ENCODE assay signal across 8 mouse cellular contexts in genomic region chr2:32175508-32175907, GRCm38 (mm10). TPM values are rescaled to one million over a fixed set of nuclear protein-coding genes. Genes with fewer than 3 reads are reported as not detected.
DNase-seq lines count a peak whose midpoint lies in the region; ATAC-seq and TF ChIP-seq lines count a peak whose summit lies in the region.
"Had no signal": no experiment of that assay in that cellular context is flagged by ENCODE, and none has a peak within 500 bp of the region (broad histone marks: within the 10 kb centered on the region; RNA-seq: fewer than 3 reads in every experiment).

No protein-coding gene starts in this region.

- 83% methylated on average over 6 of the region's 6 CpGs for WGBS in lung, postnatal 0 days
- WGBS in forebrain, embryonic 16.5 days = 89% methylated on average over 6 of the region's 6 CpGs
- 89% methylated on average over 6 of the region's 6 CpGs for WGBS in limb, embryonic 12.5 days
- 90% methylated on average over 6 of the region's 6 CpGs for WGBS in stomach, postnatal 0 days

- H3K9me3 ChIP-seq in lung, postnatal 0 days (ENCODE audit: low read length) = no peaks in the 10 kb centered on the region
- H3K9me3 ChIP-seq in forebrain, embryonic 16.5 days (ENCODE audit: control insufficient read depth, low read length) = no peaks in the 10 kb centered on the region
- H3K9me3 ChIP-seq in limb, embryonic 12.5 days = no peaks in the 10 kb centered on the region
- H3K9me3 ChIP-seq in stomach, postnatal 0 days (ENCODE audit: control insufficient read depth, low read length) = no peaks in the 10 kb centered on the region

- no peaks in the 10 kb centered on the region for H3K36me3 ChIP-seq in lung, postnatal 0 days (ENCODE audit: insufficient read depth, low read length)
- H3K36me3 ChIP-seq in forebrain, embryonic 16.5 days (ENCODE audit: control insufficient read depth, insufficient read depth) = no peaks in the 10 kb centered on the region
- H3K36me3 ChIP-seq in limb, embryonic 12.5 days = no peaks in the 10 kb centered on the region
- no peaks in the 10 kb centered on the region for H3K36me3 ChIP-seq in stomach, postnatal 0 days (ENCODE audit: control insufficient read depth, insufficient read depth, low read length)

- no peak for TF ChIP-seq EP300 in lung, postnatal 0 days (IDR thresholded peaks at IDR 0.05)
- TF ChIP-seq EP300 in stomach, postnatal 0 days (optimal IDR thresholded peaks at IDR 0.05) = no peak

- H3K4me2 ChIP-seq in lung, postnatal 0 days (replicated peaks; ENCODE audit: low read depth, low read length) = no peak overlapping the region
- no peak overlapping the region for H3K4me2 ChIP-seq in forebrain, embryonic 16.5 days (ENCODE audit: low read length)
- H3K4me2 ChIP-seq in limb, embryonic 12.5 days = no peak overlapping the region
- peak overlapping the region; percentile 8; the same call in 1 of the 2 replicates for H3K4me2 ChIP-seq in stomach, postnatal 0 days (replicated peaks; ENCODE audit: low read depth)

- ATAC-seq in lung, postnatal 0 days = no peak
- no peak for ATAC-seq in forebrain, embryonic 16.5 days
- no peak for ATAC-seq in limb, embryonic 12.5 days (ENCODE audit: insufficient number of reproducible peaks, insufficient read depth, low FRiP score, low TSS enrichment, low read depth)
- ATAC-seq in stomach, postnatal 0 days (ENCODE audit: low FRiP score, low TSS enrichment) = no peak

- no peak overlapping the region for H3K4me3 ChIP-seq in lung, postnatal 0 days (ENCODE audit: low read depth, low read length)
- H3K4me3 ChIP-seq in forebrain, embryonic 16.5 days (replicated peaks; ENCODE audit: low read length) = no peak overlapping the region
- H3K4me3 ChIP-seq in limb, embryonic 12.5 days (replicated peaks) = no peak overlapping the region
- no peak overlapping the region for H3K4me3 ChIP-seq in stomach, postnatal 0 days (ENCODE audit: low read depth, low read length)

- no peak for DNase-seq in lung, postnatal 0 days (ENCODE audit: low spot score)
- no peak for DNase-seq in lung, postnatal 25 days (ENCODE audit: low spot score)
- DNase-seq in stomach, postnatal 0 days (ENCODE audit: low spot score) = no peak
- no peak for DNase-seq in spleen, adult 12 weeks (ENCODE audit: low spot score)
- DNase-seq in adipocyte (ENCODE audit: low spot score) = no peak
- DNase-seq: adrenal gland, adult 8-10 months had no signal

- peak overlapping the region; percentile 68; the same call in 1 of the 2 replicates for H3K27ac ChIP-seq in lung, postnatal 0 days (ENCODE audit: low read length)
- peak overlapping the region; percentile 78 for H3K27ac ChIP-seq in forebrain, embryonic 16.5 days (ENCODE audit: low read length)
- peak overlapping the region; percentile 82 for H3K27ac ChIP-seq in limb, embryonic 12.5 days
- peak overlapping the region; percentile 75 for H3K27ac ChIP-seq in stomach, postnatal 0 days (replicated peaks)

- no peak overlapping the region for H3K9ac ChIP-seq in lung, postnatal 0 days (replicated peaks; ENCODE audit: low read depth)
- no peak overlapping the region for H3K9ac ChIP-seq in forebrain, embryonic 16.5 days (replicated peaks; ENCODE audit: low read depth, low read length)
- 0 out of 2 replicates have a peak overlapping the region, but pooled peaks have one; percentile 23 for H3K9ac ChIP-seq in limb, embryonic 12.5 days (replicated peaks)
- peak overlapping the region; percentile 41 for H3K9ac ChIP-seq in stomach, postnatal 0 days (ENCODE audit: low read length)

- no peaks in the 10 kb centered on the region for H3K27me3 ChIP-seq in lung, postnatal 0 days (replicated peaks; ENCODE audit: insufficient read depth, low read length)
- H3K27me3 ChIP-seq in forebrain, embryonic 16.5 days (replicated peaks; ENCODE audit: control insufficient read depth, insufficient read depth, low read length) = no peaks in the 10 kb centered on the region
- no peaks in the 10 kb centered on the region for H3K27me3 ChIP-seq in limb, embryonic 12.5 days
- no peaks in the 10 kb centered on the region for H3K27me3 ChIP-seq in stomach, postnatal 0 days (ENCODE audit: control insufficient read depth, insufficient read depth, low read length)

- no peak for TF ChIP-seq CTCF in lung, postnatal 0 days (IDR thresholded peaks at IDR 0.05)
- no peak for TF ChIP-seq CTCF in stomach, postnatal 0 days (IDR thresholded peaks at IDR 0.05; ENCODE audit: low read depth)

- H3K4me1 ChIP-seq in lung, postnatal 0 days (ENCODE audit: insufficient read depth, low read depth, low read length) = peaks cover 19% of the 10 kb centered on the region
- peaks cover 52% of the 10 kb centered on the region for H3K4me1 ChIP-seq in forebrain, embryonic 16.5 days (replicated peaks; ENCODE audit: control insufficient read depth, insufficient read depth, low read length)
- H3K4me1 ChIP-seq in limb, embryonic 12.5 days (replicated peaks) = peaks cover 59% of the 10 kb centered on the region
- H3K4me1 ChIP-seq in stomach, postnatal 0 days (replicated peaks; ENCODE audit: control insufficient read depth, insufficient read depth) = peaks cover 15% of the 10 kb centered on the region

RNA-seq across cellular contexts. Expression of gene Prrc2b, which starts 24.6 kb away (rescaled TPM):
- polyA plus RNA-seq in lung, postnatal 0 days (2015; fragmentation: Nextera tagmentation; extraction: Ambion mirVana) = 21.2 and 24.6 TPM in 2 replicates
- 75.5 and 84.7 TPM in 2 replicates for polyA plus RNA-seq in forebrain, embryonic 16.5 days (2015; fragmentation: Nextera tagmentation; extraction: Ambion mirVana)
- 69.2 and 89.9 TPM in 2 replicates for polyA plus RNA-seq in limb, embryonic 12.5 days (2016; fragmentation: Nextera tagmentation; extraction: Ambion mirVana)
- 18.7 and 21.6 TPM in 2 replicates for polyA plus RNA-seq in stomach, postnatal 0 days (2015; fragmentation: Nextera tagmentation; extraction: Ambion mirVana)

Comparison
In these comparisons a context has a peak if more than half of its experiments do, and no peak if none do; other contexts are left out.
1. H3K9ac ChIP-seq: peak in limb, embryonic 12.5 days (single experiment) and stomach, postnatal 0 days (single experiment); none in lung, postnatal 0 days (single experiment) and forebrain, embryonic 16.5 days (single experiment).
2. Peak in every context shown above with its lines, with median percentiles within 50 percentile points of each other: H3K27ac ChIP-seq.